Mouse (Mus musculus): ENCODE data around the gene Slc25a16.

The Slc25a16 gene

GRCm38 (mm10) chr10:62919925-62920765 is at the start of gene Slc25a16:
Slc25a16 (plus strand) TSS chr10:62920633.
- peak; percentile 94 for DNase-seq (ENCODE audit: low spot score)

- DNase-seq (ENCODE audit: low spot score) = no peak
Observed at GRCm38 (mm10) chr10:62874828-62875227, 45.6 kb upstream of the Slc25a16 start.

- DNase-seq (ENCODE audit: low spot score) = no peak
Observed at GRCm38 (mm10) chr10:62875565-62875964, 44.9 kb upstream of the Slc25a16 start.

- DNase-seq (ENCODE audit: low spot score) = no peak
Observed at GRCm38 (mm10) chr10:62878056-62878455, 42.4 kb upstream of the Slc25a16 start.

- no peak for DNase-seq (ENCODE audit: low spot score)
Observed at GRCm38 (mm10) chr10:62881211-62881610, 39.2 kb upstream of the Slc25a16 start.

GRCm38 (mm10) chr10:62883933-62884372 is 36.5 kb upstream of the Slc25a16 start:
- DNase-seq (ENCODE audit: low spot score) = no peak

GRCm38 (mm10) chr10:62884517-62884916 is 35.9 kb upstream of the Slc25a16 start:
- DNase-seq (ENCODE audit: low spot score) = no peak

- no peak for DNase-seq (ENCODE audit: low spot score)
Observed at GRCm38 (mm10) chr10:62885460-62885859, 35.0 kb upstream of the Slc25a16 start.

GRCm38 (mm10) chr10:62885969-62886798 is 34.2 kb upstream of the Slc25a16 start:
- no peak for DNase-seq (ENCODE audit: low spot score)

GRCm38 (mm10) chr10:62886799-62887591 is 33.4 kb upstream of the Slc25a16 start:
- DNase-seq (ENCODE audit: low spot score) = peak; percentile 26

- no peak for DNase-seq (ENCODE audit: low spot score)
Observed at GRCm38 (mm10) chr10:62891025-62891424, 29.4 kb upstream of the Slc25a16 start.

GRCm38 (mm10) chr10:62892549-62893232 is 27.7 kb upstream of the Slc25a16 start:
- peak; percentile 19 for DNase-seq (ENCODE audit: low spot score)

GRCm38 (mm10) chr10:62893356-62893884 is 27.0 kb upstream of the Slc25a16 start:
- no peak for DNase-seq (ENCODE audit: low spot score)

- DNase-seq (ENCODE audit: low spot score) = no peak
Observed at GRCm38 (mm10) chr10:62894447-62894846, 26.0 kb upstream of the Slc25a16 start.

- no peak for DNase-seq (ENCODE audit: low spot score)
Observed at GRCm38 (mm10) chr10:62895386-62895785, 25.0 kb upstream of the Slc25a16 start.

GRCm38 (mm10) chr10:62896035-62896434 is 24.4 kb upstream of the Slc25a16 start:
- no peak for DNase-seq (ENCODE audit: low spot score)

GRCm38 (mm10) chr10:62896774-62897173 is 23.7 kb upstream of the Slc25a16 start:
- DNase-seq (ENCODE audit: low spot score) = no peak

GRCm38 (mm10) chr10:62897437-62897836 is 23.0 kb upstream of the Slc25a16 start:
- DNase-seq (ENCODE audit: low spot score) = no peak

GRCm38 (mm10) chr10:62898061-62898460 is 22.4 kb upstream of the Slc25a16 start:
- DNase-seq (ENCODE audit: low spot score) = no peak

- DNase-seq (ENCODE audit: low spot score) = no peak
Observed at GRCm38 (mm10) chr10:62900144-62900543, 20.3 kb upstream of the Slc25a16 start.

- DNase-seq (ENCODE audit: low spot score) = no peak
Observed at GRCm38 (mm10) chr10:62901826-62902225, 18.6 kb upstream of the Slc25a16 start.
